Mouse (Mus musculus) megakaryocyte, embryonic 14.5 days (primary cell): ENCODE results near the gene Tgds.

Source experiments
- FLI1 ChIP-seq: IDR thresholded peaks from 2 replicates; pipeline ENCODE4 v1.6.1; 2012; ENCODE audit warnings: low read length, inconsistent platforms, mixed read lengths
- GATA1 ChIP-seq: IDR thresholded peaks from 3 replicates; pipeline ENCODE4 v1.6.1; 2012; ENCODE audit warnings: mixed read lengths, low read length, inconsistent platforms, borderline replicate concordance

DNA sequence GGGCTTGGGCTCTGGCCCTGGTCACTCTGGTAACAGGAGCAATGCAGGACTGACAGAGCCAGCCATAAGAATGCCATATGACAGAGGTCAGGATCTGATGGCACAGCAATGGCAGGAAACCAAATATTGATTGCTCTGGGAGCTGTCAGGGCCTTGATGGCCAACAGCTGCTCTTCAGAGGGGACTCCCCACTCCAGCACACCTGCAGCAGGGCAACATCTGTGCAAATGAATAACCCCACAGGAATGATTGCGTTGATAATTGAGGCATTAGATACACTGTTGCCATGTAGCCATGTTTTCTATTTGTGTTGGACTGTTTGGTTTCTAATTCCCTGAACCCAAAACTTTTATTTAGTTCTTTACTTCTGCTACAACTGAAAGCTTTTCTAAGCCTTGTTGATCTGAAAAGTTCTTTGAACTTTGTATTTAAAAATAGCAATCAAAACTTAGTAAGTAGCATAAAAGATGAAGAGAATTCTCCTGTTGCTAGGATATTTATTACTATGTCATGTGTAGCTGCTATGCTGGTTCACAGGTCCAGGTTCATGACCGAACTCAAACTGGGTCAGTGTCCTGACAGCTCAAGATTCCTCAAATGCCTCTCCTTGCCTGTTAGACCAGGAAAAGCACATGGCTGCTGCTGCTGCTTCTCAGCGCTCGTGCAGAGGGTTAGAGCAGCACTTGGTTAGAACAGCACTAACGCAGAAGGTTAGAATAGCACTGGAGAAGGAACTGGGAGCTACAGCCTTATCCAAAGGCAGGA is 46.1 kb downstream of the Tgds start:
- no peak for TF ChIP-seq GATA1
- TF ChIP-seq FLI1: no peak
